Mouse (Mus musculus): ENCODE measurements around the gene Eml4. TPM values are rescaled to one million over a fixed set of nuclear protein-coding genes. Genes with fewer than 3 reads are reported as not detected.

Eml4 gene
- 13.4 and 15.8 TPM in 2 replicates for polyA plus RNA-seq (2015; fragmentation: Nextera tagmentation; extraction: Ambion mirVana)

- Histone ChIP-seq H3K9me3 (ENCODE audit: low read length) (no peaks in the 10 kb centered on the region), H3K9ac (replicated peaks; ENCODE audit: low read depth) (peak within 1 kb of the TSS; percentile 75), H3K4me3 (ENCODE audit: low read depth, low read length) (peak within 1 kb of the TSS; percentile 92), H3K4me2 (replicated peaks; ENCODE audit: low read depth, low read length) (peak within 1 kb of the TSS; percentile 85), H3K4me1 (ENCODE audit: insufficient read depth, low read depth, low read length) (peaks cover 5% of the 10 kb centered on the region; the same call in 1 of the 2 replicates), H3K27me3 (replicated peaks; ENCODE audit: insufficient read depth, low read length) (no peaks in the 10 kb centered on the region), H3K36me3 (ENCODE audit: insufficient read depth, low read length) (no peaks in the 10 kb centered on the region), H3K27ac (ENCODE audit: low read length) (peak within 1 kb of the TSS; percentile 95)
- peak; percentile 96 for DNase-seq (ENCODE audit: low spot score)
- WGBS = 3% methylated on average over 30 of the region's 62 CpGs
- ATAC-seq = peak; percentile 94
- TF ChIP-seq CTCF (IDR thresholded peaks at IDR 0.05) (peak; percentile 68), EP300 (IDR thresholded peaks at IDR 0.05) (no peak)
These were observed at the start of gene Eml4 for GRCm38 (mm10) chr17:83350379-83351091. TSS of gene Eml4 (plus strand) at chr17:83350931.

DNA sequence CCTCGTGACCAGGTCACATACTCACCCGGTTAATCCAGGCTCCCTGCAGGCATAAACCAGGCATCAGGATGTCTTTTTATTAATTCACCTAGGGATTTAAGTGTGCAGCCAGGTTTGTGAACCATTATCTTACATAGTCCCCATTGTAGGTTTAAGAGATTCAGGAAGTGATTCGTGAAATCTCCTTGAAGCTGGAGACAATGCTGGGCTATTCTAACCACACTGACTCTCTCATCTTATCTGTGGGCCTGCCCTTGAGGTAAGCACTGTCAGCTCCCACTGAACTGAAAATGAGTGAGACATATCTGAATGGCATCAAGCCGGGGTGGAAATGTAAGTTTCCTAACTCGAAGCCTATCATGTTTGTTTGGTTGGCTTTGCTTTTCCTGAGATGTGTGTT lies 49.3 kb upstream of the Eml4 start:
- Histone ChIP-seq H3K9me3 (ENCODE audit: low read length) (no peaks in the 10 kb centered on the region), H3K27me3 (replicated peaks; ENCODE audit: insufficient read depth, low read length) (no peaks in the 10 kb centered on the region), H3K27ac (ENCODE audit: low read length) (no peak overlapping the region), H3K9ac (replicated peaks; ENCODE audit: low read depth) (no peak overlapping the region), H3K4me3 (ENCODE audit: low read depth, low read length) (no peak overlapping the region), H3K36me3 (ENCODE audit: insufficient read depth, low read length) (no peaks in the 10 kb centered on the region), H3K4me2 (replicated peaks; ENCODE audit: low read depth, low read length) (no peak overlapping the region), H3K4me1 (ENCODE audit: insufficient read depth, low read depth, low read length) (no peaks in the 10 kb centered on the region)
- DNase-seq (ENCODE audit: low spot score) (no peak), ATAC-seq (no peak)
- 72% methylated on average over 5 of the region's 5 CpGs for WGBS
- TF ChIP-seq EP300 (IDR thresholded peaks at IDR 0.05) (no peak), CTCF (IDR thresholded peaks at IDR 0.05) (no peak)

DNA sequence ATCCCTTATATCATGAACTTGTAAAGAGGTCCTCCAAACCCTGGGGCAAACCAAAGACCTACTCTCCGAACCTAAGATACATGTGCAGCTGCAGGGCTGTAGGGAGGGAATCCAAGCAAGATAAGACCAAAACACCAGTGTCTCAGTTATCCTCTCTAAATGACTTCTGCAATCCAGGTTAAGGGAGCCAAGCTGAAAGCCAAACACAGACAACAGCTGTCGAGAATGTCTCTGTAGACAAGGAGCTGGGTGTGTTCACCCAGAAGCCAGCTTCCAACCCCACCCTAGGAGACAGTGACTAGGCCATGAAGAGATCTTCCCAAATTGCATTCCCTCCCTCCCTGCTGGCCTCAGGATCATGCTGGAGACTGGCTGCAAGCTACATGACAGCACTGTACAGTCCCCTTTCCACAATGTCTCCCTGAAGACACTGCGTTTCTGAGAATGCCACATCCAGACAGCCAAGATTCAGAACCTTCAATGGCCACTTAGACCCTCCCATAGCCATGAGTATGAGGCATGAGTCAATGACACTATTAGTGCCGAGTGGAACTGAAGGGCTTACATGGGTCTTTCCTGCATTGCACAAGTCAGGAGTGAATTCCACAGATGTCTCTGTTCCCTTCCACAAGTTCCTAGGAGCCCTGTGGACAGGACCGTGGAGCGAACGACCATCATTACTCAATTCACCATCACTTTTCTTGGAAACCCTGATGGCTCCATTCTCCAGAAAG lies 46.5 kb upstream of the Eml4 start:
- WGBS = 56% methylated on average over 7 of the region's 7 CpGs
- peak; percentile 59 for ATAC-seq

GRCm38 (mm10) chr17:83306964-83307640 lies 43.6 kb upstream of the Eml4 start:
- ATAC-seq (peak; percentile 79), DNase-seq (ENCODE audit: low spot score) (peak; percentile 67)
- no peaks in the 10 kb centered on the region for H3K9me3 ChIP-seq (ENCODE audit: low read length)
- no peak overlapping the region for H3K9ac ChIP-seq (replicated peaks; ENCODE audit: low read depth)
- no peak overlapping the region for H3K27ac ChIP-seq (ENCODE audit: low read length)
- no peaks in the 10 kb centered on the region for H3K27me3 ChIP-seq (replicated peaks; ENCODE audit: insufficient read depth, low read length)
- WGBS = 41% methylated on average over 12 of the region's 12 CpGs
- H3K4me2 ChIP-seq (replicated peaks; ENCODE audit: low read depth, low read length) = no peak overlapping the region
- H3K4me1 ChIP-seq (ENCODE audit: insufficient read depth, low read depth, low read length) = 0 out of 2 replicates have a peak, but pooled peaks cover 8% of the 10 kb centered on the region
- TF ChIP-seq EP300 (IDR thresholded peaks at IDR 0.05) (0 out of 2 replicates have a peak, but pooled peaks have one; percentile 25), CTCF (IDR thresholded peaks at IDR 0.05) (peak; percentile 13; the same call in 1 of the 2 replicates)
- H3K36me3 ChIP-seq (ENCODE audit: insufficient read depth, low read length) = no peaks in the 10 kb centered on the region
- H3K4me3 ChIP-seq (ENCODE audit: low read depth, low read length) = no peak overlapping the region

More for the DNA sequence above, 46.5 kb upstream of the Eml4 start:
- Histone ChIP-seq H3K36me3 (ENCODE audit: insufficient read depth, low read length) (no peaks in the 10 kb centered on the region), H3K27ac (ENCODE audit: low read length) (no peak overlapping the region), H3K4me3 (ENCODE audit: low read depth, low read length) (no peak overlapping the region), H3K27me3 (replicated peaks; ENCODE audit: insufficient read depth, low read length) (no peaks in the 10 kb centered on the region), H3K4me2 (replicated peaks; ENCODE audit: low read depth, low read length) (no peak overlapping the region), H3K9me3 (ENCODE audit: low read length) (no peaks in the 10 kb centered on the region), H3K9ac (replicated peaks; ENCODE audit: low read depth) (no peak overlapping the region), H3K4me1 (ENCODE audit: insufficient read depth, low read depth, low read length) (0 out of 2 replicates have a peak, but pooled peaks cover 5% of the 10 kb centered on the region)
- no peak for DNase-seq (ENCODE audit: low spot score)
- TF ChIP-seq EP300 (IDR thresholded peaks at IDR 0.05) = no peak
- TF ChIP-seq CTCF (IDR thresholded peaks at IDR 0.05) = no peak

- 72% methylated on average over 11 of the region's 11 CpGs for WGBS
- ATAC-seq (no peak), DNase-seq (ENCODE audit: low spot score) (no peak)
- Histone ChIP-seq H3K27ac (ENCODE audit: low read length) (no peak overlapping the region), H3K9ac (replicated peaks; ENCODE audit: low read depth) (no peak overlapping the region), H3K36me3 (ENCODE audit: insufficient read depth, low read length) (no peaks in the 10 kb centered on the region), H3K4me1 (ENCODE audit: insufficient read depth, low read depth, low read length) (0 out of 2 replicates have a peak, but pooled peaks cover 8% of the 10 kb centered on the region), H3K9me3 (ENCODE audit: low read length) (no peaks in the 10 kb centered on the region), H3K27me3 (replicated peaks; ENCODE audit: insufficient read depth, low read length) (no peaks in the 10 kb centered on the region), H3K4me2 (replicated peaks; ENCODE audit: low read depth, low read length) (no peak overlapping the region), H3K4me3 (ENCODE audit: low read depth, low read length) (no peak overlapping the region)
- no peak for TF ChIP-seq EP300 (IDR thresholded peaks at IDR 0.05)
- TF ChIP-seq CTCF (IDR thresholded peaks at IDR 0.05) = no peak
These were observed 43.0 kb upstream of the Eml4 start for GRCm38 (mm10) chr17:83307641-83308296.

Measured in lung, postnatal 0 days (tissue).